Mouse (Mus musculus) MEL (cell line): Measurements from ENCODE around the gene Atad1. TPM values are rescaled to one million over a fixed set of nuclear protein-coding genes. Genes with fewer than 3 reads are reported as not detected.

ENCODE experiments used
- DNase-seq: peaks from one replicate; pipeline ENCODE4 v3.0.0; 2011; ENCODE audit warnings: low read depth, low spot score
- H3K27ac ChIP-seq: 2 replicates; pipeline ENCODE4 v1.5.1; 2012; ENCODE audit warnings: low read depth, mild to moderate bottlenecking, control low read depth, low read length, moderate library complexity; ENCODE audit not compliant: control insufficient read depth
- H3K27me3 ChIP-seq, 2 experiments: fragments of 150-350 bp in 1 of 2; sonication (generic) in 1 of 2; 2 replicates each; pipeline ENCODE4 v1.6.1; 2012; ENCODE audit warnings: low read length in 2 of 2, mild to moderate bottlenecking in 2 of 2, improper control_type of control experiment in 1 of 2, moderate library complexity in 1 of 2; ENCODE audit not compliant: insufficient read depth in 2 of 2, control insufficient read depth in 1 of 2
- H3K36me3 ChIP-seq, 2 experiments: 2 replicates each; pipeline ENCODE4 v1.6.1; 2012 to 2014; ENCODE audit warnings: low read length in 2 of 2, improper control_type of control experiment in 1 of 2, inconsistent platforms in 1 of 2, mild to moderate bottlenecking in 1 of 2; ENCODE audit not compliant: insufficient read depth in 2 of 2, control insufficient read depth in 1 of 2
- H3K4me1 ChIP-seq, 2 experiments: fragments of 150-350 bp in 1 of 2; sonication (generic) in 1 of 2; 2 replicates each; pipeline ENCODE4 v1.6.1; 2012; ENCODE audit warnings: low read length in 2 of 2, improper control_type of control experiment in 1 of 2, mild to moderate bottlenecking in 1 of 2; ENCODE audit not compliant: insufficient read depth in 2 of 2, control insufficient read depth in 1 of 2
- H3K4me3 ChIP-seq, 2 experiments: fragments of 150-350 bp in 1 of 2; sonication (generic) in 1 of 2; 2 replicates each; pipeline ENCODE4 v1.5.1; 2012; ENCODE audit warnings: low read depth in 2 of 2, low read length in 2 of 2, mild to moderate bottlenecking in 2 of 2, moderate library complexity in 2 of 2, control low read depth in 1 of 2, improper control_type of control experiment in 1 of 2; ENCODE audit not compliant: control insufficient read depth in 1 of 2, insufficient read depth in 1 of 2
- H3K79me2 ChIP-seq: 2 replicates; pipeline ENCODE4 v1.6.1; 2012; ENCODE audit warnings: mild to moderate bottlenecking, low read length, moderate library complexity; ENCODE audit not compliant: control insufficient read depth, poor library complexity, insufficient read depth
- H3K9ac ChIP-seq: 2 replicates; pipeline ENCODE4 v1.6.1; 2012; ENCODE audit warnings: low read depth, mild to moderate bottlenecking, control low read depth, low read length, moderate library complexity; ENCODE audit not compliant: control insufficient read depth, poor library complexity, severe bottlenecking
- H3K9me3 ChIP-seq: fragments of 150-350 bp; sonication (generic); replicated peaks from 2 replicates; pipeline ENCODE4 v1.6.1; 2012; ENCODE audit warnings: mild to moderate bottlenecking, low read length, improper control_type of control experiment, moderate library complexity; ENCODE audit not compliant: insufficient read depth
- CHD2 ChIP-seq: IDR thresholded peaks from 2 replicates; pipeline ENCODE4 v1.6.1; 2011; ENCODE audit warnings: low read length, improper control_type of control experiment
- EP300 ChIP-seq, 2 experiments: IDR thresholded peaks; 2 replicates each; pipeline ENCODE4 v1.6.1; 2011; ENCODE audit warnings: improper control_type of control experiment in 2 of 2, low read length in 2 of 2, low read depth in 1 of 2, mild to moderate bottlenecking in 1 of 2
- GABPA ChIP-seq: IDR thresholded peaks from 2 replicates; pipeline ENCODE4 v1.6.1; 2012; ENCODE audit warnings: low read depth, mild to moderate bottlenecking, inconsistent platforms, low read length, improper control_type of control experiment, moderate library complexity
- GATA1 ChIP-seq: IDR thresholded peaks from 2 replicates; pipeline ENCODE4 v1.6.1; 2011; ENCODE audit warnings: low read depth, low read length, improper control_type of control experiment
- HCFC1 ChIP-seq: IDR thresholded peaks from 2 replicates; pipeline ENCODE4 v1.6.1; 2012; ENCODE audit warnings: low read depth, mild to moderate bottlenecking, inconsistent platforms, low read length, improper control_type of control experiment, moderate library complexity
- MAFK ChIP-seq: IDR thresholded peaks from 2 replicates; pipeline ENCODE4 v1.6.1; 2011; ENCODE audit warnings: low read depth, mild to moderate bottlenecking, low read length, improper control_type of control experiment, borderline replicate concordance
- MAX ChIP-seq: IDR thresholded peaks from 2 replicates; pipeline ENCODE4 v1.6.1; 2011; ENCODE audit warnings: low read length, improper control_type of control experiment
- MYB ChIP-seq: IDR thresholded peaks from 2 replicates; pipeline ENCODE4 v1.6.1; 2011; ENCODE audit warnings: mild to moderate bottlenecking, low read depth, low read length, improper control_type of control experiment
- NELFE ChIP-seq: IDR thresholded peaks from 2 replicates; pipeline ENCODE4 v1.6.1; 2011; ENCODE audit warnings: low read depth, low read length, improper control_type of control experiment
- NRF1 ChIP-seq: IDR thresholded peaks from 2 replicates; pipeline ENCODE4 v1.6.1; 2014; ENCODE audit warnings: low read depth, mild to moderate bottlenecking, inconsistent platforms, low read length, improper control_type of control experiment, moderate library complexity; ENCODE audit not compliant: poor library complexity, insufficient read depth, severe bottlenecking
- POLR2A ChIP-seq, 2 experiments: IDR thresholded peaks; 2 replicates each; pipeline ENCODE4 v1.6.1; 2011 to 2012; ENCODE audit warnings: low read length in 2 of 2, mild to moderate bottlenecking in 2 of 2, control low read depth in 1 of 2, improper control_type of control experiment in 1 of 2, low read depth in 1 of 2, moderate library complexity in 1 of 2; ENCODE audit not compliant: control insufficient read depth in 1 of 2, insufficient read depth in 1 of 2, poor library complexity in 1 of 2
- POLR2AphosphoS2 ChIP-seq: IDR thresholded peaks from 2 replicates; pipeline ENCODE4 v1.6.1; 2011; ENCODE audit warnings: low read length, improper control_type of control experiment
- SIN3A ChIP-seq: IDR thresholded peaks from 2 replicates; pipeline ENCODE4 v1.6.1; 2012; ENCODE audit warnings: low read length, improper control_type of control experiment, inconsistent platforms
- UBTF ChIP-seq: IDR thresholded peaks from 2 replicates; pipeline ENCODE4 v1.6.1; 2012; ENCODE audit warnings: low read depth, mild to moderate bottlenecking, inconsistent platforms, low read length, improper control_type of control experiment, moderate library complexity, borderline replicate concordance; ENCODE audit not compliant: insufficient read depth
- USF2 ChIP-seq, 2 experiments: IDR thresholded peaks; 2 replicates each; pipeline ENCODE4 v1.6.1; 2011 to 2012; ENCODE audit warnings: improper control_type of control experiment in 2 of 2, low read length in 2 of 2, borderline replicate concordance in 1 of 2, inconsistent platforms in 1 of 2, low read depth in 1 of 2, mild to moderate bottlenecking in 1 of 2; ENCODE audit not compliant: insufficient read depth in 1 of 2
- polyA plus RNA-seq, 2 experiments: library from polyadenylated mRNA; stranded (reverse) in 1 of 2; unstranded in 1 of 2; fragments of >175 nt in 1 of 2; fragments of >200 nt in 1 of 2; gene quantifications; 2 replicates each; pipeline versions ENCODE4 v1.2.1 to v1.2.4; 2012; ENCODE audit warnings: low replicate concordance in 2 of 2, low read depth in 1 of 2; ENCODE audit not compliant: insufficient read length in 2 of 2, insufficient read depth in 1 of 2, missing spikeins in 1 of 2
- total RNA-seq: library from RNA; depleted of rRNA; stranded (reverse); fragments of 300-350 nt; gene quantifications from 2 replicates; pipeline ENCODE4 v1.2.3, GENCODE M21; 2012; rRNA removed

The Atad1 gene
- total and polyA plus RNA-seq, 3 experiments = 35.8 to 48.4 TPM; not detected in 1

DNA sequence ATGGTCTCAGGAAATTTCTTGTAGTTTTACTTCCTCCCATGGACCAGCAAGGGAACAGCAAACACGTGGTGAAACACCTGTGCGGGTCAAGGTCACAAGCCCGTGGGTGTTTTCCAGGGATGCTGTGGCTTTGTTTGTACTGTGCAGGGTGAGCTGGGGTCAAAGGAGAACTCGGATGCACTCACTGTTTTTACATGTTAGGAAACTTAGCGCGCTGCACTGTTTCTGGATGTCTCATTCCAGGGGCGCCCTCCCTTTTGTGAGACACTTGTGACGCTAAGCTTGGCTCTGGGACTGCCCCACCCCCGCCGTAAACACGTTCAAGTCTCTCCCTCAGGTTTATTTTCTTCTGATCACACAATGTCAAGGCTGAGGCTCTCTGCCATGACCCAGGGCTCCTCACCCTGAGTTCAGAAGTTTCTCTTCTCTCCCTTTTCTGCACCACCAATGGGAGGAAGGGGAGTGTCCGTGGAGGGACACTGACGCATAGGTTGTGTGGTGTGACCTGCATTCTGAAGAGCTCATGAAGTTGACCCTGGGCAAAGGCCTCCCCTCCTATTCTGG lies 112.7 kb downstream of the Atad1 start:
- TF ChIP-seq POLR2AphosphoS2 (no peak), USF2 (IDR thresholded peaks at IDR 0.05; ENCODE audit: borderline replicate concordance in 1 of 2, insufficient read depth in 1 of 2, low read depth in 1 of 2, low read length in 2 of 2) (no peak), HCFC1 (no peak), EP300 (IDR thresholded peaks at IDR 0.05; ENCODE audit: low read depth in 1 of 2, low read length in 2 of 2) (no peak)
- Histone ChIP-seq H3K27me3 (no peaks in the 10 kb centered on the region), H3K36me3 (no peaks in the 10 kb centered on the region), H3K4me1 (no peaks in the 10 kb centered on the region; a peak in 1 of 4 replicates), H3K9ac (no peak overlapping the region), H3K9me3 (no peaks in the 10 kb centered on the region), H3K27ac (no peak overlapping the region), H3K4me3 (no peak overlapping the region), H3K79me2 (no peaks in the 10 kb centered on the region)
- no peak for DNase-seq

GRCm38 (mm10) chr19:32622142-32622541 lies 117.4 kb downstream of the Atad1 start:
- no peaks in the 10 kb centered on the region for H3K9me3 ChIP-seq
- no peaks in the 10 kb centered on the region for H3K27me3 ChIP-seq
- H3K27ac ChIP-seq = no peak overlapping the region
- peaks cover 0 to 5% of the 10 kb centered on the region in 2 experiments for H3K4me1 ChIP-seq
- H3K9ac ChIP-seq = no peak overlapping the region
- H3K79me2 ChIP-seq = no peaks in the 10 kb centered on the region
- H3K4me3 ChIP-seq = no peak overlapping the region
- TF ChIP-seq GATA1 (no peak), GABPA (no peak), MAFK (no peak), NELFE (no peak), CHD2 (no peak), POLR2A (IDR thresholded peaks at IDR 0.05; ENCODE audit: control insufficient read depth in 1 of 2, insufficient read depth in 1 of 2, low read depth in 1 of 2, low read length in 2 of 2, poor library complexity in 1 of 2) (no peak), MYB (no peak), NRF1 (no peak), UBTF (no peak), SIN3A (no peak), MAX (no peak)
- no peak for DNase-seq
- H3K36me3 ChIP-seq = peaks cover 0 to 6% of the 10 kb centered on the region in 2 experiments; a peak in 2 of 4 replicates

Other genes with a start within 250 kb of the Atad1 start
- 1.5 and 1.7 TPM in 2 replicates for gene Papss2, start 144.0 kb downstream of the Atad1 start, total RNA-seq
- gene Papss2, start 144.0 kb downstream of the Atad1 start, polyA plus RNA-seq = 1 to 10 TPM in 1 of 2 experiments, not detected in 1; 2.6 TPM
- 35.3 and 35.8 TPM in 2 replicates for gene Pten, start 17.7 kb upstream of the Atad1 start, total RNA-seq
- gene Pten, start 17.7 kb upstream of the Atad1 start, polyA plus RNA-seq = 100 to 1,000 TPM in 1 of 2 experiments, 10 to 100 TPM in 1; 22.7 to 104 TPM